Mouse (Mus musculus) cortical plate, adult 2 months (tissue): Measurements from ENCODE around the gene Ppil4. TPM values are rescaled to one million over a fixed set of nuclear protein-coding genes. Genes with fewer than 3 reads are reported as not detected.

ENCODE experiments used
- H3K27ac ChIP-seq: fragments of 200-500 bp; 2 replicates; pipeline ENCODE4 v1.5.1; 2012; ENCODE audit warnings: low read length, control low read depth, inconsistent platforms; ENCODE audit not compliant: insufficient read depth
- H3K4me1 ChIP-seq: fragments of 200-500 bp; 2 replicates; pipeline ENCODE4 v1.6.1; 2011; ENCODE audit warnings: low read length; ENCODE audit not compliant: control insufficient read depth, insufficient read depth
- H3K4me3 ChIP-seq: fragments of 200-500 bp; 2 replicates; pipeline ENCODE4 v1.5.1; 2011; ENCODE audit warnings: mild to moderate bottlenecking, low read length, control low read depth; ENCODE audit not compliant: insufficient read depth
- CTCF ChIP-seq: fragments of 200-500 bp; IDR thresholded peaks from 2 replicates; pipeline ENCODE4 v1.5.1; 2011; ENCODE audit warnings: mild to moderate bottlenecking, control low read depth, low read length; ENCODE audit not compliant: insufficient read depth; ENCODE audit errors: extremely low read depth
- POLR2A ChIP-seq: fragments of 200-500 bp; IDR thresholded peaks from 2 replicates; pipeline ENCODE4 v1.6.1; 2011; ENCODE audit warnings: mild to moderate bottlenecking, low read length, control low read depth; ENCODE audit not compliant: insufficient read depth; ENCODE audit errors: extremely low read depth
- polyA plus RNA-seq: library from polyadenylated mRNA; depleted of rRNA; stranded (reverse); fragments of >200 nt; gene quantifications from 2 replicates; pipeline ENCODE4 v1.2.3, GENCODE M21; 2012

Gene Ppil4
- polyA plus RNA-seq, 1 experiment = 20.0 TPM

DNA sequence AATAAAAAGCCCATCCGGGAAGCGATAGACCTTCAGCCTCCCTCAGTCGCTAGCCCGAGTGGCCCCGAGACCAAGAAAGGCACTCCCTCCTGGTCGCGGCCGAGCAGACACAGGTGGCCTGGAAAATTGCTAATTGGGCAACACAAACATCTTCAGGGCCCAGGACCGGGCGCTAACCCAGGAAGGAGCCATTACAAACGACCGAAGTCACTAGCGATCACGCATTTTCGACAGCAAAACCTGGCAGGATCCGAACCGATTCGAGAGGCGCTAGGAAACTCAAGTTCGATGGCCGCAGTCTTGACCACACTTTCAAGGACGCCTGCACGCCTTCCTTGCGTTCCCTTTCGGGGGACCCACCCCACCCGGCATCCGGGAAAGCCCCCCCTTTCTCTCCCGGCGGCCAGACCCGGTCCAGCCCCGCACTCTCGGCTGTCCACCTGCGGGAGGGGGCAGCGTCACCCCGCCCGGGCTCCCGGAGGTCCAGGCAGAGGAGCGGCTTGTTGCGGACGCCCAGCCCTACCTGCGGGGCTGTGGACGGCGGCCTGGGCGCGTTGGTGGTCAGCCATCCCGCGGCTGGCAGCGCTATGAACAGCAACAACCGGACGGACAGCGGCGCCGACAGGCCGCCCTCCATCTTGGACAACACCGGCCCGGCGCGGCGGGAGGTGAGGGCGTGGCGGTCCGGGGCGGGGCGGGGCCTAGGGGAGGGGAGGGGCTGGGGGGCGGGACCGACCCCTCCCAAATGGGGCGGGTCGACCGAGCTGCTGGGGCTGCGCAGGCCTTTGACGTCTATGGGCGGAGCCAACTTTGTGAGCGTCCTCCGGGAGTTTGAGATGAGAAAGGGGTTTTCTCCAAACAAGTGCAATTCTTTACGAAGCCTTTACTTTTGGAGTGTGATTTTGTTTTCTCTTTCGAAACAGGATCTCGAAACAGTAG is 12.2 kb upstream of the Ppil4 start:
- Histone ChIP-seq H3K27ac (peak overlapping the region; percentile 40; the same call in 1 of the 2 replicates), H3K4me3 (peak overlapping the region; percentile 70), H3K4me1 (peaks cover 1% of the 10 kb centered on the region; the same call in 1 of the 2 replicates)
- TF ChIP-seq POLR2A (0 out of 2 replicates have a peak, but pooled peaks have one; percentile 24), CTCF (no peak)

DNA sequence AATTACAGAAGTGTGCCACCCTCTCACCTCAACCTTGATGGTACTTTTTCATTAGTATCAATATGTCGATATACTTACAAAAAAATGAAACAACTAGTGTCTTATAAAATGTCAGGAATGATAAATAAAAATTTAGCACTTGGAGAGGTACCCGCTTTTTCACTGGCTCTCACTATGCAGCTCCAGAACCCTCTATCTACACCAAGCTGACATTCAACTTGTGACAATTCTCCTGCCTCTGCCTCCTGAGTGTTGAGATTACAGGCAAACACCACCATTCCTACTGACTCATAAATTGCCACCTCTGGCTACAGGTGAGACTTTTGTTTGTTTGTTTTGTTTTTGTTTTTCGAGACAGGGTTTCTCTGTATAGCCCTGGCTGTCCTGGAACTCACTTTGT is 11.5 kb upstream of the Ppil4 start:
- no peak overlapping the region for H3K27ac ChIP-seq
- peaks cover 1% of the 10 kb centered on the region; the same call in 1 of the 2 replicates for H3K4me1 ChIP-seq
- TF ChIP-seq CTCF (no peak), POLR2A (no peak)
- peak overlapping the region; percentile 70 for H3K4me3 ChIP-seq

DNA sequence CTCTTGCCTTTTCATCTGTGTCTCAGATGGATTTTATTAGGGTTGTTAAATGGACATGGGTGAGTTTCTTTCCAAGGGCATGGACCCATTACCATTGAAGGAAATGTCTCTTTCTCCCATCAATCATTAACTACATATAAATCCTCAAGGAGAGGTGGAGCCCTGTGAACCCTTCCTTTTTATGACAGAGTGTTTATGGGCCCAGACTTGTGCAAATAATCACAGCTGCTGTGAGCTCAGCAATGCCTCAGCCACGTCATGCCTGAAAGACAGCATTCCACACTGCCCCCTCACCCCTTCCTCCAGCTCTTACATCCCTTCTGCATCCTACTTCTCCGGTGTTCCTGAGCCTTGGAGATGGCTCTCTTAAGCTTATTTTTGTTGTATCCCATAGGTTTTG is 5.4 kb upstream of the Ppil4 start:
- TF ChIP-seq CTCF (no peak), POLR2A (no peak)

GRCm38 (mm10) chr10:7792254-7792750 is 389 bp upstream of the Ppil4 start:
- Histone ChIP-seq H3K4me3 (peak overlapping the region; percentile 82), H3K4me1 (peaks cover 8% of the 10 kb centered on the region), H3K27ac (no peak overlapping the region)
- no peak for TF ChIP-seq POLR2A
- TF ChIP-seq CTCF = no peak

More for the DNA sequence above, 5.4 kb upstream of the Ppil4 start:
- H3K27ac ChIP-seq = no peak overlapping the region
- H3K4me3 ChIP-seq = no peak overlapping the region
- peaks cover 4% of the 10 kb centered on the region; the same call in 1 of the 2 replicates for H3K4me1 ChIP-seq

- TF ChIP-seq CTCF (no peak), POLR2A (no peak)
- Histone ChIP-seq H3K27ac (no peak overlapping the region), H3K4me3 (no peak overlapping the region), H3K4me1 (no peaks in the 10 kb centered on the region)
These were observed 8.6 kb downstream of the Ppil4 start for GRCm38 (mm10) chr10:7801258-7801657.

GRCm38 (mm10) chr10:7802519-7803140 is 9.9 kb downstream of the Ppil4 start:
- Histone ChIP-seq H3K4me3 (no peak overlapping the region), H3K4me1 (no peaks in the 10 kb centered on the region), H3K27ac (no peak overlapping the region)
- TF ChIP-seq CTCF (no peak), POLR2A (no peak)

- H3K4me1 ChIP-seq = no peaks in the 10 kb centered on the region
- peak; percentile 50 for TF ChIP-seq CTCF
- TF ChIP-seq POLR2A = no peak
- no peak overlapping the region for H3K27ac ChIP-seq
- H3K4me3 ChIP-seq = no peak overlapping the region
These were observed 17.2 kb downstream of the Ppil4 start for GRCm38 (mm10) chr10:7809937-7810336.

- TF ChIP-seq CTCF (no peak), POLR2A (no peak)
- Histone ChIP-seq H3K27ac (no peak overlapping the region), H3K4me3 (no peak overlapping the region), H3K4me1 (no peaks in the 10 kb centered on the region; the same call in 1 of the 2 replicates)
These were observed 23.8 kb downstream of the Ppil4 start for GRCm38 (mm10) chr10:7816476-7816875.

DNA sequence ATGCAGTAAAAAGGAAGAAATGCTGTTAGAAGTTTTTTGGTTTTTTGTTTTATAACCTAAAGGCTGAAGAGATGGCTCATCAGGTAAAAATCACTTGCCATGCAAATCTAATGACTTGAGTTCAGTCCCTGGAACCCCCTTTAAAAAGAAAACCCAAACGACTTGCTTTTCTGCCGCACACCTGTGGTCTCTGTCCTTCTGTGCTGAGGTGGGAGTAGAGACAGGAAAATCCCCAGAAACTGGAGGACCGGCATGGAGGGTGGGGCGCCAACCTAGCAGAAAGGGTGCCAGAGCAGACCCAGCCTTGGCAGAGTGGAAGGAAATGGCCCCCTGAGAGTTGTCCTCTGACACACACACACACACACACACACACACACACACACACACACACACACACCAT is 26.0 kb downstream of the Ppil4 start:
- Histone ChIP-seq H3K4me3 (no peak overlapping the region), H3K4me1 (no peaks in the 10 kb centered on the region; the same call in 1 of the 2 replicates), H3K27ac (no peak overlapping the region)
- TF ChIP-seq POLR2A (no peak), CTCF (no peak)
